Mouse (Mus musculus) midbrain, embryonic 16.5 days (tissue): Measurements from ENCODE around the gene Rbms3. TPM values are rescaled to one million over a fixed set of nuclear protein-coding genes. Genes with fewer than 3 reads are reported as not detected.

ENCODE experiments used
- ATAC-seq: fragments of 200-750 bp; cut with Nextera tagmentation; 2 replicates; pipeline ENCODE4 v1.8.0; 2017; ENCODE audit warnings: moderate TSS enrichment
- H3K27ac ChIP-seq: fragments of 300-500 bp; sonication (generic); 2 replicates; pipeline ENCODE4 v1.5.1; 2014; ENCODE audit warnings: mild to moderate bottlenecking, low read length, mixed read lengths
- H3K27me3 ChIP-seq: fragments of 300-500 bp; sonication (generic); 2 replicates; pipeline ENCODE4 v1.6.1; 2014; ENCODE audit warnings: low read depth, low read length, mixed read lengths; ENCODE audit not compliant: control insufficient read depth, insufficient read depth
- H3K36me3 ChIP-seq: fragments of 300-500 bp; sonication (generic); 2 replicates; pipeline ENCODE4 v1.6.1; 2014; ENCODE audit warnings: mild to moderate bottlenecking, low read length, moderate library complexity, mixed read lengths; ENCODE audit not compliant: control insufficient read depth, insufficient read depth
- H3K4me1 ChIP-seq: fragments of 300-500 bp; sonication (generic); 2 replicates; pipeline ENCODE4 v1.6.1; 2014; ENCODE audit warnings: mild to moderate bottlenecking, low read length, mixed read lengths; ENCODE audit not compliant: control insufficient read depth, insufficient read depth
- H3K4me2 ChIP-seq: fragments of 300-500 bp; sonication (generic); 2 replicates; pipeline ENCODE4 v1.6.1; 2014; ENCODE audit warnings: mild to moderate bottlenecking, low read length, mixed read lengths
- H3K4me3 ChIP-seq: fragments of 300-500 bp; sonication (generic); 2 replicates; pipeline ENCODE4 v1.5.1; 2014; ENCODE audit warnings: low read depth, mild to moderate bottlenecking, low read length, moderate library complexity, mixed read lengths
- H3K9ac ChIP-seq: fragments of 300-500 bp; sonication (generic); 2 replicates; pipeline ENCODE4 v1.6.1; 2014; ENCODE audit warnings: low read depth, low read length, mixed read lengths
- H3K9me3 ChIP-seq: fragments of 300-500 bp; sonication (generic); replicated peaks from 2 replicates; pipeline ENCODE4 v1.6.1; 2014; ENCODE audit warnings: mild to moderate bottlenecking, low read length, mixed read lengths; ENCODE audit not compliant: control insufficient read depth, poor library complexity, severe bottlenecking
- WGBS: fragments of 180-500 bp; shearing (Covaris S2); extraction: QIAGEN DNeasy Blood & Tissue Kit; methylation state at CpG from one replicate; pipeline ENCODE4 v1.1.7; 2014; 5-methylcytosine and 5-hydroxymethylcytosine counted together
- polyA plus RNA-seq: library from polyadenylated mRNA; unstranded; fragments of >200 nt; fragmentation: Nextera tagmentation; extraction: Ambion mirVana; gene quantifications from 2 replicates; pipeline ENCODE4 v1.2.1, GENCODE M21; 2015

The Rbms3 gene
- polyA plus RNA-seq, 1 experiment from 2014 or later: 65.9 TPM

DNA sequence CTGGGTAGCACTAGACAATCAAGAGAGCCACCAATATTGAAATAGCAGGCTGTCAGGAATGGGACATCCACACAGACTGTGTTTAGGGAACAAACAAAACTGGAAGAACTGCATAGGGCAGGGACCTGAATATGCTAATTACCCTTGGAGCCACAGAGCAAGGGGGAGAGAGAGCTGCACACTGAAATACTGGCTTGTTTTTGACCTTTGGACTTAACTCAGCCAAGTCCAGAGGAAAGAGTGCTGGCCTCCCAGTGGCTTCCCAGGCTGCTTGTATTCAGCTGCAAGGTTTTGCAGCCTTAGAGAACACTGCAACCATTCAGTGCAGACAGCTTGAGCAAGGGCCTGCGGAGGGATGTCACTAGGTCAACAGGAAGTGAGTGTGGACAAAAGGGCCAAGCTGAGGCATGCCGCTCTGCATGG is 611.0 kb downstream of the Rbms3 start:
- ATAC-seq: peak; percentile 42; the same call in 1 of the 2 replicates
- peak overlapping the region; percentile 55; the same call in 1 of the 2 replicates for H3K27ac ChIP-seq
- H3K27me3 ChIP-seq: no peaks in the 10 kb centered on the region
- no peaks in the 10 kb centered on the region for H3K9me3 ChIP-seq
- H3K4me1 ChIP-seq: peaks cover 11% of the 10 kb centered on the region
- H3K9ac ChIP-seq: no peak overlapping the region
- H3K36me3 ChIP-seq: no peaks in the 10 kb centered on the region
- no peak overlapping the region for H3K4me2 ChIP-seq
- no peak overlapping the region for H3K4me3 ChIP-seq
- WGBS: 20% methylated on average over 2 of the region's 2 CpGs

- Histone ChIP-seq H3K36me3 (no peaks in the 10 kb centered on the region), H3K27me3 (no peaks in the 10 kb centered on the region), H3K4me2 (no peak overlapping the region), H3K9ac (no peak overlapping the region), H3K9me3 (no peaks in the 10 kb centered on the region), H3K4me1 (peaks cover 11% of the 10 kb centered on the region), H3K27ac (peak overlapping the region; percentile 55; the same call in 1 of the 2 replicates), H3K4me3 (no peak overlapping the region)
- 42% methylated on average over 12 of the region's 12 CpGs for WGBS
- ATAC-seq: no peak
Measured at GRCm38 (mm10) chr9:117018301-117018700, 611.4 kb downstream of the Rbms3 start.

DNA sequence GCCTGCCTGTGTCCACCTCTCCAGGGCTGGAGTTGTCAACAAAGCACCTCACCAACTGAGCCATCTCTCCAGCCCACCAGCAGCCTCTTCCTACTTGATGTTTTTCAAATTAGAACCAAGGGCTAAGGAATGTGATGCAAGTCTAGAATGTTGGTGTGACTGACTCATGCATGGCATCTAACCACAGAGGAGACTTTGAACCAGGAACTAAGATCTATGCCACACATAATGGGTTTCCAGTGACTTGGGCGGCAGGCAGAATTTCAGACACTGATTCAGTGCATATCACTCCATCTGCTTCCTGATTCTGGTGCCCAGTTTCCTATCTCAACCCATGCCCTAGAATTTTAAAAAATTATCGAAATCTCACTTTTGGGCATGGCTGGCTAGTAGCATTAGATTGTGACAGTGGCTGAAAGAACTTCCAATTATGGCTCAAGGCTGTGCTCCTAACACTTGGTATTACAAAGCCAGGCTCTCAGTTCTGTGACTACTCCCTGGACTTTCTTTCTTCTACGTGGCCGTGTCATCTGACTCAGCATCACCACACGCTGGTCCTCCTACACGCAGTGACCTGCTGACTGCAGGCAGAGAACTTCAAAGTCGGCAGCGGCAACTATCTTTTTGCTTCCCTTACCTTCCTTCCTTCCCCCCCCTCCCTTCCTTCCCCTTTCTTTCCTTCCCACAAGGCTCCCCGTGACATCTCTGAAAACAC is 613.0 kb downstream of the Rbms3 start:
- no peak overlapping the region for H3K4me3 ChIP-seq
- no peak overlapping the region for H3K27ac ChIP-seq
- peaks cover 11% of the 10 kb centered on the region for H3K4me1 ChIP-seq
- no peak for ATAC-seq
- no peaks in the 10 kb centered on the region for H3K9me3 ChIP-seq
- no peak overlapping the region for H3K4me2 ChIP-seq
- no peaks in the 10 kb centered on the region for H3K36me3 ChIP-seq
- H3K9ac ChIP-seq: no peak overlapping the region
- H3K27me3 ChIP-seq: no peaks in the 10 kb centered on the region
- WGBS: 90% methylated on average over 9 of the region's 9 CpGs

GRCm38 (mm10) chr9:117013386-117013785 is 616.3 kb downstream of the Rbms3 start:
- no peak for ATAC-seq
- 0 out of 2 replicates have a peak, but pooled peaks cover 2% of the 10 kb centered on the region for H3K4me1 ChIP-seq
- H3K9ac ChIP-seq: no peak overlapping the region
- H3K27me3 ChIP-seq: no peaks in the 10 kb centered on the region
- no peak overlapping the region for H3K4me2 ChIP-seq
- 94% methylated on average over 3 of the region's 3 CpGs for WGBS
- H3K36me3 ChIP-seq: no peaks in the 10 kb centered on the region
- H3K4me3 ChIP-seq: no peak overlapping the region
- H3K9me3 ChIP-seq: no peaks in the 10 kb centered on the region
- no peak overlapping the region for H3K27ac ChIP-seq

DNA sequence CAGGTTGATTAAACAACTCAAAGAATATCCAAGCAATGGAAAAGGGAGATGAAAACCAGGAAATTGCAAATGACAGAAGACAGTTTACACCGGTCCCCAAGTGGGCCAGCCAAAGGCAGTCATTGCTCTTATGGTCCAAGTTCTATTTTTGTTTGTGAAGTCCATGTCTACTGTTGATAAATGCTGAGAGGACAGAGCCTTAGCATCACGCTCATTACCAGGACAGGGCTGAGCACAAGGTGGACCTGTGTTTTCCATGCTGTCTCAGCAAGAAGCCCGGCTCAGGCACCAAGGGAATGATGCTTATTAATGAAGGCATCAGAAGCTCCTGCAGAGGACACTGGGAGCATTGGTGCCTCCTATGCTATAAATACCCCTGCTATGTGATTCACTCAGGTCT is 618.9 kb downstream of the Rbms3 start:
- H3K4me2 ChIP-seq: no peak overlapping the region
- WGBS: 85% methylated on average over 3 of the region's 3 CpGs
- no peaks in the 10 kb centered on the region for H3K4me1 ChIP-seq
- H3K27me3 ChIP-seq: no peaks in the 10 kb centered on the region
- no peaks in the 10 kb centered on the region for H3K36me3 ChIP-seq
- no peak overlapping the region for H3K4me3 ChIP-seq
- no peak overlapping the region for H3K27ac ChIP-seq
- H3K9me3 ChIP-seq: no peaks in the 10 kb centered on the region
- ATAC-seq: no peak
- H3K9ac ChIP-seq: no peak overlapping the region

- Histone ChIP-seq H3K27ac (no peak overlapping the region), H3K27me3 (no peaks in the 10 kb centered on the region), H3K4me2 (no peak overlapping the region), H3K9ac (no peak overlapping the region), H3K4me3 (no peak overlapping the region), H3K4me1 (no peaks in the 10 kb centered on the region), H3K9me3 (no peaks in the 10 kb centered on the region), H3K36me3 (no peaks in the 10 kb centered on the region)
- WGBS: 59% methylated on average over 1 of the region's 1 CpGs
- no peak for ATAC-seq
Measured at GRCm38 (mm10) chr9:117008194-117008593, 621.5 kb downstream of the Rbms3 start.

DNA sequence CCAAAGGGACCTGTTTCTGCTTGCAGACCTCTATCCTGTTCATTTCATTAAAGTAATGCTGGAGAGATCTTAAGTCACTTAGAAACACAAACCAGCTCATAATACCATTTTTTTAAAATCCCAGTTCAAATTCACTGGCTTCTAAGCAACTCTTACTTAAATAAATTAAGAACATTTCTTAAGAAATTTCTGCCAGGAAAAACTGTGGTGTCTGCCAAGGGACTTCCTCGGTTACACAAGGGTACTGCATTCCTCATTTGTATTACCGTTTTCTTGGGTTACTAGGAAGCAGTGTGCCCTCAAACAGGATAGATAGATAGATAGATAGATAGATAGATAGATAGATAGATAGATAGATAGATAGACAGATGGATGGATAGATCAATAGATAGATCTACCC is 627.6 kb downstream of the Rbms3 start:
- no peaks in the 10 kb centered on the region for H3K27me3 ChIP-seq
- WGBS: 95% methylated on average over 2 of the region's 2 CpGs
- no peaks in the 10 kb centered on the region for H3K36me3 ChIP-seq
- H3K4me2 ChIP-seq: no peak overlapping the region
- H3K4me3 ChIP-seq: no peak overlapping the region
- no peaks in the 10 kb centered on the region for H3K9me3 ChIP-seq
- ATAC-seq: no peak
- H3K27ac ChIP-seq: no peak overlapping the region
- H3K9ac ChIP-seq: no peak overlapping the region
- H3K4me1 ChIP-seq: no peaks in the 10 kb centered on the region

- WGBS: 79% methylated on average over 6 of the region's 6 CpGs
- Histone ChIP-seq H3K27me3 (no peaks in the 10 kb centered on the region), H3K4me1 (no peaks in the 10 kb centered on the region), H3K4me2 (no peak overlapping the region), H3K27ac (no peak overlapping the region), H3K36me3 (no peaks in the 10 kb centered on the region), H3K9ac (no peak overlapping the region), H3K4me3 (no peak overlapping the region), H3K9me3 (no peaks in the 10 kb centered on the region)
- ATAC-seq: no peak
Measured at GRCm38 (mm10) chr9:116999186-116999585, 630.5 kb downstream of the Rbms3 start.

- Histone ChIP-seq H3K27me3 (no peaks in the 10 kb centered on the region), H3K4me2 (no peak overlapping the region), H3K9me3 (0 out of 2 replicates have a peak, but pooled peaks cover 2% of the 10 kb centered on the region), H3K36me3 (no peaks in the 10 kb centered on the region), H3K27ac (no peak overlapping the region), H3K4me3 (no peak overlapping the region), H3K9ac (no peak overlapping the region), H3K4me1 (no peaks in the 10 kb centered on the region)
- WGBS: 73% methylated on average over 6 of the region's 6 CpGs
- no peak for ATAC-seq
Measured at GRCm38 (mm10) chr9:116990321-116990720, 639.4 kb downstream of the Rbms3 start.
